Mouse (Mus musculus) adrenal gland, postnatal 25 days (tissue): Measurements from ENCODE around the gene Stk38l. TPM values are rescaled to one million over a fixed set of nuclear protein-coding genes. Genes with fewer than 3 reads are reported as not detected.
A peak's percentile ranks its signal among the peaks of the same experiment; 100 is the strongest.
"Not testable (repeated sequence)": the region's sequence is repeated elsewhere in the genome, so short reads cannot be mapped to it uniquely, and the experiment has no call there.

Experiments used
- DNase-seq: peaks from one replicate; pipeline ENCODE4 v3.0.0; 2021; ENCODE audit warnings: mixed read lengths
- total RNA-seq: library from RNA; stranded (reverse); gene quantifications from 2 replicates; pipeline ENCODE4 v1.2.3, GENCODE M21; 2021

Gene Stk38l
- total RNA-seq, 1 experiment from 2014 or later = 26.9 TPM

DNA sequence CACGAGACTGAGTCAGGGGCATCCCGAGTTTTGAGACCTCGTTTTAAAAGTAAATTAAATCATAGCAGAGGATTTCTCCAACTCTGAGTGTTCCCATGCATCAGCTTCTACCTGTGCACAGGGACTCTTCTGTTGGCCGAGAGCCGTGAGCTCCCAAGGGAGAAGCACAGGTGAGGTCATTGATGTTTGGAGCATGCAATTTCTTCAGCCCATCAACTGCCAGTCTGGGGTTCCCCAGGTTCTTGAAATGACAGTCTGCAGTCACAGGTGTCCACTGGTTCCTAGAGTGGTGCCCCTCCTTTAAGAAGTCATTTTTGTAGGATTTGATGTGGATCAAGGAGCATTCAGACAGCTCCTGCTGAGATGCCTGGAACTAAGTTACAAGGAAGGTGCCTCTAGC, 46.0 kb downstream of the Stk38l start:
- DNase-seq = no peak

DNA sequence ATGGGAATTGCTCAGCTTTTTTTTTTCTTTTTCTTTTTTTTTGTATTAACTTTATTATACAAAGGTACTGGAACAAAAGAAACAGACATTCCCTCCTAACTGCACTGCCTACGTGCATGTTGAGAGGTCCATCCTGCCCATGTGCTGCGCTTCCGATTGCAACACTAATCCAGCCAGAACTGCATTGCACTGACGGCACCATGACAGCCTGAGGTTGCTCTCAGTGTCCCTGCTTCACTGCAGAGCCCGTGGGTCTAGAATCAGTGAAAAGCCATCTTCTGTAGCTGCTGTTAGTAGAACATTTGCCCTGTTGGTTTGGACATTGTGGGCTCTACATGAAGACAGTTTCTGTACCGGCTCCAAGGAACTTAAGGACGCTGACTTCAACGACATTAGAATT, 51.1 kb downstream of the Stk38l start:
- DNase-seq = not testable (repeated sequence)

GRCm38 (mm10) chr6:146776610-146777389, 52.0 kb downstream of the Stk38l start:
- no peak for DNase-seq

DNA sequence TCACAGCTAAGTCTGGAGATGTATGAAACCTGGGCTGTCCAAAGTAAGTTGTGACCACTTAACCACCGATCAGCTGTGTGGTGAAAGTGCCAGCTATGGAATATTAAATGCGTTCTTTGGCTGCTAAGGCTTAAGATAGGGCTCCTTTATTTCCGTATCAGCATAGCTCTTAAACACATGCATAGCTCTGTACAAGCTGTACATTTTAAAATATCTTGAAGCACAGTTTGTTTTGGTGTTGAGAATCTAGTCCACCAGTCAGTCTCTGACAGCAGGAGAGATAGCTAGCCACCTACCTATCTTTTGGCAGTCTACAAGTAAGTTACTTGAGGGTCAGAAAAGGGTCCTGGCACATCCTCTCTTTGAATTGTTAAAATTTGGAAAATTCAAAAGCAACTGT, 53.3 kb downstream of the Stk38l start:
- no peak for DNase-seq

DNA sequence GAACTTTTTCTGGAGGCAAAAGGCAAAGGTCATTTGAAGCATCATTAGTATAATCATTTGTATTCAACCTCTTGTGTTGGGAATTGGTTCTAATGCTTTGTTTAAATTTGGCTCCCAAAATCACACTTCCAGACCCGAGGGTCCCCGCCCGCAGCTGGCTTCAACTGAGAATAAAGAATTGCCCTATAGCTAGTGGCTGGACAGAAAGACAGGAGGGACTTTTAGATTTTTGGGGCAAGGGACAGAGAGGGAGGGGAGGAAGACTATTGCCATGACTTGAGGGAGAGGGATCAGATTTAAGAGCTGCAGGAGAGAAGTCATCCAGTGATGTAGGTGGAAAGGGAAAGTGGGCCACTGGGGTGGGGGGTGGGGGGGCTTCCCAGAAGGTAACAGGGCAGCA, 56.8 kb downstream of the Stk38l start:
- DNase-seq = no peak

- no peak for DNase-seq
Observed at GRCm38 (mm10) chr6:146793527-146793926, 68.7 kb downstream of the Stk38l start.

DNA sequence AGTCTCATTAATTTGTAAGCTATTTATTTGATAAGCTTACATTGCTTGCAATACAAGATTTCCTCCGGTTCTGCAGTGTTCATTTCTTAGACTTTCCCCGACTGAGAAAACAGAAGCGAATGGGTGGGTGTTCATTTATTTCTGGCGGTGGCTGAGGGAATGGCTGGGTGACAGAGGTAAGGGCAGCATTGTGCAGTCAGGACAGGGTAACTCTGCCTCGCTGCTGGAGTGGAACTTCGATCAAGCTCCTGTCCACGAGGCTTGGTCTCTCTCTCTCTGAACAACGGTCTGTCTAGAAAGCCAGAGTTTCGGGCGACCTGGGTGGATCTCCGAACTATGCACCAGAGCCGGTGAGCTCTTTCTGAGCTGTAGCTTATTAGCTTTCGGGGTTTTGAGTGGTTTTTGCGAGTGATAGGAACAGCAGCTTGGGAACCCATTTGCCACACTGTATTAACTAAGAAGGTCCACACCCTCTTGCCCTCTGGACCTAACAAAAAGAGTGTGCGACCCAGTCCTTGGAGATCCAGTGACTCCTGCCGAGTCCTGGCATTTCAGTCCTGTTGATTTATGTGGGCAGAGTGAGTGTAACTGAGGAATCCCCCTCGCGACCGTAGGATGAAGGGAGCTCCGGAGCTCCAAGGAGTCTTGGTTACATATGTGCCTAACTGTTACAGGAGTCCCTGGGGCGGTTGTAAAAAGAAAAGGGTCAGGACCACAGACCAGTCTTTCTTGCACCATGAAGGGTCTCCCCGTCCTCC, 70.5 kb downstream of the Stk38l start:
- DNase-seq = no peak

DNA sequence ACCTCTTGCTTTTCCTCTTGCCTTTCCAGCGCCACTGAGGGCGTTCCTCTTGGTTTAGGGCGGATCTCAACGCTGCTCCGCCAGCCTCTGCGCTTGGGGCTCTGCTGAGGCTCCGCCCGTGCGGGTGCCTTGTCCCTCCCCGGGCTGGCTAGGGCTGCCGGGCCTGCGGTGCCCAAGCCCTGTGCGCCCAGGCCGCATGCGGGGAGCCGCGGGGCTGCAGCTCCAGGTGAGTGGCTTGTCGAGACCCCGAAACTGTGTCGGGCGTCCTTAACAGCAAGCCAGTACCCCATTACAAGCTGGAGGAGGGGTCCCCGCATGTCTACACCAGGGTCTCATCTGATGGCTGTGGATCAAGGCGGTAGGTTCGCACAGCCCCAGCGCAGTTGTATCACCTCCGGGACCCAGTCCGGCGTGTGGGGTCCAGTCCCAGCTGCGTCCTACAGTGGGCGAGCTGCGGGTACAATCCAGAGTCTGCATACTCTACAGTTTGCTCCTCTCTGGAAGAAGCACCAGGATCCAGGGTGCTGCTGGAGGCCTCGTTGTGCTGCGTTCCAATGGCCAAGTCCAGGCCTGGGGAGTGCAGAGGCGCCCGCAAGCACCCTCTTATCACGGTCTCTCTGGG, 71.2 kb downstream of the Stk38l start, which contains the start of gene Arntl2:
TSS of gene Arntl2 (plus strand) at position 132 of the 622 bp plus-strand sequence.
- DNase-seq = peak; percentile 82

- no peak for DNase-seq
Observed at GRCm38 (mm10) chr6:146797446-146797845, 72.7 kb downstream of the Stk38l start.

GRCm38 (mm10) chr6:146809991-146810390, 85.2 kb downstream of the Stk38l start:
- DNase-seq = no peak

GRCm38 (mm10) chr6:146813007-146813406, 88.2 kb downstream of the Stk38l start:
- no peak for DNase-seq

GRCm38 (mm10) chr6:146820177-146820965, 95.6 kb downstream of the Stk38l start:
- no peak for DNase-seq

GRCm38 (mm10) chr6:146821958-146822357, 97.2 kb downstream of the Stk38l start:
- DNase-seq = no peak

DNA sequence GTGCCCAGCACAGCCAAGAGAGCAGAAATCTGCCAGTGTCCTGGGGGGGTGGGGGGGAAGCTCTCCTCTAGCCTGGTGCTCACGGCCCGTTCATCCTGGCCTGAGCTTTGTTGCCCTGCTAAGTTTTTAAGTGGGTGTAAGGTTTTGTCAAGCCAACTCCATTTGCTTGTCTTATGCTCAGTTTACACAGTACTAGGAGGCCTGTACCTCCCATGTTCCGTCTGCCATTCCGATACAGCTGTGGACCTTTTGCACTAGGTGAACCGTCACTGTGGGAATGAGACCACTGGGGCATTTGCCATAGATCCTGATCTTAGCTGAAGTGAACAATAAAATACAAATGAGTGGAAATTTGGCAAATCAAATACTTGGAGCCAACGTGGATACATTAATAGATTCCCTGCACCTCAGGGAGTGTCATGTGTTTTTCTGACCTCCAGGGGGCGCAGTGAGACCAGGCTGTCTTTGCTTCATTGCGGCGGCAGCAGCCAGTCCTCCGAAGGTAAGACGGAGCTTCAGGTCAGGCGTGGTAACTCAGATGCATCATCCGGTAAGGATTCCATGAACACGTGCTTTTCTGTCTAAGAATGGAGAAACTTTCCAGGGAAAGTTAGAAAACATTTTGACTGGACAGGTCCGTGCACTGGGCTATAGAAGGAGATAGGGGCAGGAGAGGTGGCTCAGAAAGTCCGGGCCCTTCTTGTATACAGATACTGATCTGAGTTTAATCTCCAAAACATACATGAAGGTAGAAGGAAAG, 100.1 kb downstream of the Stk38l start:
- peak; percentile 76 for DNase-seq

DNA sequence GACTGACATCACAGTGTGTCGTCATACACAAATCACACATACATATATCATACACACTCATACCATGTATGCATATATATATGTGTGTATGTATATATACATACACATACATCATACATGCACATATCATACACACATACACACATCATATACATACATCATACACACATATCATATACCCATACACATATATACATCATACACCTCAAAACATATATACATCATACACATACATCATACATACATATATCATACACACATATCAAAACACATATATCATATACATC, 100.6 kb downstream of the Stk38l start:
- DNase-seq = no peak

Other genes starting within 250 kb of the Stk38l start
- gene Itpr2, start 222.8 kb upstream of the Stk38l start, total RNA-seq = 38.8 and 55.6 TPM in 2 replicates
- 116 and 119 TPM in 2 replicates for gene Fgfr1op2, start 147.8 kb upstream of the Stk38l start, total RNA-seq
- gene Ints13, start 147.2 kb upstream of the Stk38l start, total RNA-seq = 35.3 and 44.5 TPM in 2 replicates
- gene Med21, start 82.4 kb upstream of the Stk38l start, total RNA-seq = 70.3 and 72.0 TPM in 2 replicates
- 38.1 and 53.9 TPM in 2 replicates for gene Tm7sf3, start 82.2 kb upstream of the Stk38l start, total RNA-seq
- 3.5 and 5.9 TPM in 2 replicates for gene Arntl2, start 71.1 kb downstream of the Stk38l start, total RNA-seq
- gene Smco2, start 125.1 kb downstream of the Stk38l start, total RNA-seq = not detected in 2 replicates
- 70.0 and 98.9 TPM in 2 replicates for gene Ppfibp1, start 163.5 kb downstream of the Stk38l start, total RNA-seq
- gene 1700034J05Rik, start 229.4 kb downstream of the Stk38l start, total RNA-seq = not detected in 2 replicates